Mouse (Mus musculus) hindbrain, embryonic 15.5 days (tissue): ENCODE measurements around the gene St8sia6. TPM values are rescaled to one million over a fixed set of nuclear protein-coding genes. Genes with fewer than 3 reads are reported as not detected.
"Not testable (repeated sequence)": the region's sequence is repeated elsewhere in the genome, so short reads cannot be mapped to it uniquely, and the experiment has no call there.

Experiments used
- ATAC-seq: fragments of 200-750 bp; cut with Nextera tagmentation; 2 replicates; pipeline ENCODE4 v1.8.0; 2017; ENCODE audit warnings: low read depth, moderate number of reproducible peaks, moderate TSS enrichment; ENCODE audit not compliant: low FRiP score
- H3K27ac ChIP-seq: fragments of 300-500 bp; sonication (generic); replicated peaks from 2 replicates; pipeline ENCODE4 v1.5.1; 2015; ENCODE audit warnings: mild to moderate bottlenecking, inconsistent platforms
- H3K27me3 ChIP-seq: fragments of 300-500 bp; sonication (generic); 2 replicates; pipeline ENCODE4 v1.6.1; 2015; ENCODE audit warnings: control low read depth, inconsistent platforms
- H3K36me3 ChIP-seq: fragments of 300-500 bp; sonication (generic); 2 replicates; pipeline ENCODE4 v1.6.1; 2015; ENCODE audit warnings: control low read depth, inconsistent platforms
- H3K4me1 ChIP-seq: fragments of 300-500 bp; sonication (generic); replicated peaks from 2 replicates; pipeline ENCODE4 v1.6.1; 2015; ENCODE audit warnings: control low read depth, inconsistent platforms
- H3K4me2 ChIP-seq: fragments of 300-500 bp; sonication (generic); 2 replicates; pipeline ENCODE4 v1.6.1; 2015; ENCODE audit warnings: moderate library complexity, mild to moderate bottlenecking, inconsistent platforms
- H3K4me3 ChIP-seq: fragments of 300-500 bp; sonication (generic); 2 replicates; pipeline ENCODE4 v1.5.1; 2015; ENCODE audit warnings: mild to moderate bottlenecking, inconsistent platforms
- H3K9ac ChIP-seq: fragments of 300-500 bp; sonication (generic); 2 replicates; pipeline ENCODE4 v1.6.1; 2015; ENCODE audit warnings: inconsistent platforms
- H3K9me3 ChIP-seq: fragments of 300-500 bp; sonication (generic); 2 replicates; pipeline ENCODE4 v1.6.1; 2016; ENCODE audit warnings: control low read depth, inconsistent platforms
- WGBS: fragments of 180-500 bp; shearing (Covaris S2); methylation state at CpG from one replicate; pipeline ENCODE4 v1.1.7; 2015; 5-methylcytosine and 5-hydroxymethylcytosine counted together
- polyA plus RNA-seq: library from polyadenylated mRNA; unstranded; fragments of >200 nt; fragmentation: Nextera tagmentation; extraction: Ambion mirVana; gene quantifications from 2 replicates; pipeline ENCODE4 v1.2.1, GENCODE M21; 2015

Gene St8sia6
- polyA plus RNA-seq, 1 experiment from 2014 or later, result 2.6 TPM

DNA sequence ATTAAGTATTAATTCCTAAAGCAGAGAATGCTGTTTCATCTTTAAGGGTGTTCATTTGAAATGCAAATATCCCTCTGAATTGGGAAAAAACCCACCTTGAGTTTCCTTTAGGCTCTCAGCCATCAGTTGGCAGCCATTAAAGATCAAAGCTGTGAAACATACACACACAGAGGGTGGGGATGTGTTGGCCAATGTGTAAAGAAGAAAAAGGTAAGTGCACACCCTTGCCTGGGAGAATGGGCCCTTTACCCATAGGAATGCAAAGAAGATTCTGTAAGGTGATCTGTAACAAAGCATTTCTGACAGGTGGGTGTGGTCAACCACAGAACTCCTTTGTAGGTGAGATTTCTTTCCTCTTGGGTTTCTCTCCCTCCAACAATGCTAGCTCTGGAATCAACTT, 96.3 kb downstream of the St8sia6 start:
- no peak overlapping the region for H3K4me3 ChIP-seq
- no peak overlapping the region for H3K9ac ChIP-seq
- no peak overlapping the region for H3K4me2 ChIP-seq
- no peak for ATAC-seq
- no peaks in the 10 kb centered on the region for H3K36me3 ChIP-seq
- no peaks in the 10 kb centered on the region for H3K9me3 ChIP-seq
- H3K27ac ChIP-seq, result no peak overlapping the region
- no peaks in the 10 kb centered on the region for H3K27me3 ChIP-seq
- no peaks in the 10 kb centered on the region for H3K4me1 ChIP-seq

DNA sequence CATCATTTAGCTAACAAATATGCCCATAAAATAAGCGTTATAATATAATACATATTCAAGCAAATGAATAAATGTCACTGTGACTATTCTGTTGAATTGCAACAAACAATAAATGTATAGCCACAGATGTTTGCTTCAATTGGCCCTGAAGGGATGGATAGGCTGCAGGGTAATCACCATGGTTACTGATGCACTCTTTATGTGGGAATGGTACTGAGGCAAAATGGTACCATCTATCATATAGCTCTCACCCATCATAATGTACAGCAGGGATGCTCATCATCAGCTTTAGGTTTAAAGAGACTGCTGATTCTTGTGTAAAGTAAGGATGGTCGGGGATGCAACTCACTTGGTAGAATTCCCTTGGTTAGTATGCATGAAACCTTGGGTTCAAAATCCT, 99.4 kb downstream of the St8sia6 start:
- no peak overlapping the region for H3K4me2 ChIP-seq
- H3K9ac ChIP-seq, result no peak overlapping the region
- H3K9me3 ChIP-seq, result no peaks in the 10 kb centered on the region
- no peaks in the 10 kb centered on the region for H3K4me1 ChIP-seq
- 73% methylated on average over 2 of the region's 2 CpGs for WGBS
- no peak overlapping the region for H3K4me3 ChIP-seq
- H3K27me3 ChIP-seq, result no peaks in the 10 kb centered on the region
- H3K27ac ChIP-seq, result no peak overlapping the region
- H3K36me3 ChIP-seq, result no peaks in the 10 kb centered on the region
- no peak; the same call in 1 of the 2 replicates for ATAC-seq

DNA sequence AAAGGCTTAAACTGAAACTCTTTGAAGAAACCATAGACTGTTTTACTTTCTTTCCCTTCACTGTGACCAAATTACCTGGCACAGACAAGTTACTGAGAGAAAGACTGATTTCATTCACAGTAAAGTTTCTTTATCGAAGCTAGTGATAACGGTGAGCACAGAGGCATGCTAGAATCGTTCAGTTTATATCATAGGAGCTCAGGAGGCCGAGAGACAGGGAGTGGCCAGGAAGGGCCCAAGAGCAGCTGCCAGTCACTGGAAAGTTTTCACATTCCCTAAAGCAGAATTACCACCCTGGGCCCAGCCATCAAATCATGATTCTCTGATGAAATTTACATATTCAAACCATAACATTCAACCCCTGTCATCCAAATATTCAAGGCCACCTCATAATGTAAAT, 109.5 kb downstream of the St8sia6 start:
- no peak overlapping the region for H3K27ac ChIP-seq
- no peaks in the 10 kb centered on the region for H3K36me3 ChIP-seq
- WGBS, result 91% methylated on average over 4 of the region's 4 CpGs
- ATAC-seq, result no peak
- H3K4me2 ChIP-seq, result no peak overlapping the region
- no peaks in the 10 kb centered on the region for H3K9me3 ChIP-seq
- no peak overlapping the region for H3K9ac ChIP-seq
- H3K4me3 ChIP-seq, result no peak overlapping the region
- H3K4me1 ChIP-seq, result no peaks in the 10 kb centered on the region
- no peaks in the 10 kb centered on the region for H3K27me3 ChIP-seq

DNA sequence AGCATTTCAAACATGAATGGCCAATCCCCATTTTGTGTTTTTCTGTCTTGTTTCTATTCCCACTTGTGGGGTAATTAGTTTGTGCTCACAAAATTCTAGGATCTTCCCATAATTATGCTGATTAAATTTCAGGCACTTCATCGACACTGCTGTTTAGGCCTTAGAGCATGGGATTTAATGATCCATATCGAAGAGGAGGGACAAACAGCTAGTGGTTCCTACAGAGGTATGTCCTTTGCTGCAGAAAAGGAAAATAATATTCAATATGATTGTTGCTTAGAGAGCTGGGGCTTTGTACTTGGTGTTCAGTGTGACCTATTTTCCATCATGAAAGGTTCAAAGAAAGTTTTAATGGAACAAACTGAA, 110.7 kb downstream of the St8sia6 start:
- peak; percentile 56; the same call in 1 of the 2 replicates for ATAC-seq
- no peaks in the 10 kb centered on the region for H3K9me3 ChIP-seq
- 66% methylated on average over 2 of the region's 2 CpGs for WGBS
- no peaks in the 10 kb centered on the region for H3K4me1 ChIP-seq
- no peaks in the 10 kb centered on the region for H3K27me3 ChIP-seq
- no peak overlapping the region for H3K9ac ChIP-seq
- H3K27ac ChIP-seq, result no peak overlapping the region
- no peak overlapping the region for H3K4me3 ChIP-seq
- no peaks in the 10 kb centered on the region for H3K36me3 ChIP-seq
- no peak overlapping the region for H3K4me2 ChIP-seq

DNA sequence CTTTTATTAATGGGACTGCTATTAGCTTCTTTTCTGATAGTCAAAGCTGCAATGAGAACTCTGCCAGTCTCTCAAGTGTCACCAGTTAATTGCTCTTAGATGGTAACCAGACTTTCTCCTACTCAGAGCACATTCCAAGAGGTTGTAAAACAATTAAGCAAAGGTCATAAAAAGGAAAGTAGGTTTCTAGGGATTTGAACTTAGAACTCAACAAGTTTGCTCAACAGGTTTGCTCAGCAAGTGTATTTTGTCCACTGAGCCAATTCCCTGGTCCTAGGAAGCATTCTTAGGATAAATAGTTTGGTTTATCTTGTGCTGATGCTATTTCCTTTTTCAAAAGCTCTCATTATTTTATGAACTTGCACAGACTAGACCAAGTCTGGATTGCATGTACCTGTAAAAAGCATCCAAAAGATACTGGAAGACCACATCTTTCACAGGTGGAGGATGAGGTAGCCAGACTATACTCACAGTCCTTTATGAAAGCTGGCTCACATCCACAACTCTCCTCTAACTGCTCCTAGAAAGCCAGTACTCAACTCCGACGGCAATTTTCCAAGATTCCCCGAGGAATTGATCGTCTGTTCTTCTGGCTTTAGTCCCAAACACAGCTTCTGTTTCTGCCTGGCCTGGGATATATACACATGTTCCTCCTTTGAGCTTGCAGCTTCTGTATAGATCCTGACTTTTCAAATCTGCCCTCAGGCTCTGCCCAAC, 111.2 kb downstream of the St8sia6 start:
- Histone ChIP-seq H3K27me3 (no peaks in the 10 kb centered on the region), H3K9ac (no peak overlapping the region), H3K27ac (no peak overlapping the region), H3K9me3 (no peaks in the 10 kb centered on the region), H3K4me1 (no peaks in the 10 kb centered on the region), H3K4me2 (no peak overlapping the region), H3K4me3 (no peak overlapping the region), H3K36me3 (no peaks in the 10 kb centered on the region)
- ATAC-seq, result peak; percentile 79
- WGBS, result 42% methylated on average over 4 of the region's 4 CpGs

DNA sequence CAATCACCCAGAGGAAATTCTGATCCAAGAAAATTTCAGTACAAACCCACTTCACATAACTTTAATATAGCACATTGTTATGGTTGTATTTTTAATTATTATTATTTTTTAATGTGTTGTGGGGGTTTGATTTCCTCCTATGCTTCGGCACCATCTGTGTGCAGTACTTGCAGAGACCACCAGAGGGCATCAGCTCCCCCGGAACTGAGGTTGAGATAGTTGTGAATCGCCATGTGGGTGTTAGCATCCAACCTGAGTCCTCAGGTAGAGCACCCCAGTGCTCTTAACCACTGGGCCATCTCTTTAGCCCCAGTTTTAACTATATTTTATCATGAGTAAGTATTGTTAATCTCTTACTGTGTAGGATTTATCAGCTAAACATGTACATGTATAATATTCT, 120.9 kb downstream of the St8sia6 start:
- Histone ChIP-seq H3K9ac (no peak overlapping the region), H3K4me2 (no peak overlapping the region), H3K9me3 (no peaks in the 10 kb centered on the region), H3K27ac (no peak overlapping the region), H3K4me3 (no peak overlapping the region), H3K4me1 (no peaks in the 10 kb centered on the region), H3K27me3 (no peaks in the 10 kb centered on the region), H3K36me3 (no peaks in the 10 kb centered on the region)
- ATAC-seq, result no peak
- 69% methylated on average over 3 of the region's 3 CpGs for WGBS

DNA sequence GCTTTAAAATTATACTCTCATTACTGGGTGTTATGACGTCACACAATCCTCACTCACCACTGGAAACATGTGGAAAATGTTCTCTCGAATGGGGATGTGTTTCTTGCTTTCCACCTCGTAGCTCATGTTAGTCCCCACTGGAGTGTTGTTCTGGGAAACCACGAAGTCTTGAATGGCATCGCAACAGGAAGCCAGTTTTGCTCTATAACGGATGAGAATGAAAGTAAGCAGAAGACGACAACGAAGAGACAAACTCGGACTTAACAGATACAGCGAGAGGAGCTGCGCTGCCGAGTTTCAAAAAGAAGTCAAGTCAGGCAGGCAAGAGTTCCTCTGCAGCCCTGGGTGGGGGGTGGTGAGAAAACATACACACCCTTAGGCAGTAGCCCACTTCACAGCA, 121.4 kb downstream of the St8sia6 start:
- H3K36me3 ChIP-seq, result no peaks in the 10 kb centered on the region
- H3K4me3 ChIP-seq, result no peak overlapping the region
- H3K4me2 ChIP-seq, result no peak overlapping the region
- no peak overlapping the region for H3K27ac ChIP-seq
- WGBS, result 86% methylated on average over 12 of the region's 12 CpGs
- no peaks in the 10 kb centered on the region for H3K4me1 ChIP-seq
- H3K9ac ChIP-seq, result no peak overlapping the region
- no peak for ATAC-seq
- no peaks in the 10 kb centered on the region for H3K9me3 ChIP-seq
- H3K27me3 ChIP-seq, result no peaks in the 10 kb centered on the region

DNA sequence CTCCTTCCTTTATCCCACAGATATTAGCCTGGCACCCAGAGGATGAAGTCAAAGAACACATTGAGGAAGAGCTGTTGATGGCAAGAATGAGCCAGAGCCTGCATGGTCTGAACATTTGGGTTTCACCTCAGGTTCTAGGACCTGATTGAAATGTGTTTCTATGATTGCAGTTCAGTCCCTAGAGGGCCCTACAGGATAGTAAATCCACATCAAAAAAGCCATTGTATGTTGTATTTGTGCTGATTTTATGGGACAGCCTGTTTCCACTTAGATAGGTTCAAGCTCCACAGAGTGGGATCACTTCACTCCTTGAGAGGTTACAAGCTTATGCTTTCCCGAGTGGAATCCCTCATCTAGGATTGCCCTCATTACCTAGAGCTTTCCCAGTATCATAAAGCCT, 159.0 kb downstream of the St8sia6 start:
- Histone ChIP-seq H3K9ac (no peak overlapping the region), H3K4me1 (no peaks in the 10 kb centered on the region), H3K9me3 (no peaks in the 10 kb centered on the region), H3K36me3 (no peaks in the 10 kb centered on the region), H3K27ac (no peak overlapping the region), H3K4me2 (no peak overlapping the region), H3K4me3 (no peak overlapping the region), H3K27me3 (no peaks in the 10 kb centered on the region)
- 78% methylated on average over 1 of the region's 1 CpGs for WGBS
- no peak for ATAC-seq

DNA sequence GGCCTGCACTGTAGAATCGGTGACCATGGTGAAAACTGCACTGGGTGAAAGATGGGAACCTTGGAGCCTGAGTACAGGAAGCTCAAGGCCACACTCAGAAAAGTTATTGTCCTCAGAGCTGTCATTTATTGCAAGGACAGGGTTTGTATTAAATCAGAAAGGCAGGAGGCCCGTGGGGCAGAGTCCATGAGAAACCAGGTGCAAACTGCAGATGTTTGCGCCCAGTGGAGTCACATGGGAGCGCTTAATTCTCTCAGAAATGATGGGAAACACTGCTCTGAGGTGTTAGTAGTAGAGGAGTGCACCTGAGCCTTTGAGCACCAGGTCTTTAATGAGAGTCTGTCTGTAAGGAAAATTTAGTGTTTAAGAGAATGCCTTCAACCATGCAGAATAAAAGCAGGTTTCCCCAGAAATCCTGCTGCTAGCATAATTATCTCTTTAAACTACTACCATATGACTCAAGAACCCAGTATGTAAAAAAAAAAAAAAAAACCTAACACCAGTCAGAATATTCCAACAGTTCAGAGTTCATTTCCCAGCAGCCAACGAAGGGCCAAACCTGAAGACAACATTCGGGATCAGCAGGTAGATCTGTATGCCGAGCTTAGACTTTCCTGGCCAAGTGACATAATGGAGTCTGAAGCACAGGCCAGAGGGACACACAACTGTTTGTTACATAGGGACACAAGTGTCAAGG, 163.6 kb downstream of the St8sia6 start:
- H3K27ac ChIP-seq, result no peak overlapping the region
- WGBS, result 79% methylated on average over 7 of the region's 7 CpGs
- no peak overlapping the region for H3K4me2 ChIP-seq
- no peaks in the 10 kb centered on the region for H3K9me3 ChIP-seq
- no peak for ATAC-seq
- no peak overlapping the region for H3K4me3 ChIP-seq
- H3K36me3 ChIP-seq, result no peaks in the 10 kb centered on the region
- no peak overlapping the region for H3K9ac ChIP-seq
- H3K27me3 ChIP-seq, result no peaks in the 10 kb centered on the region
- H3K4me1 ChIP-seq, result no peaks in the 10 kb centered on the region

DNA sequence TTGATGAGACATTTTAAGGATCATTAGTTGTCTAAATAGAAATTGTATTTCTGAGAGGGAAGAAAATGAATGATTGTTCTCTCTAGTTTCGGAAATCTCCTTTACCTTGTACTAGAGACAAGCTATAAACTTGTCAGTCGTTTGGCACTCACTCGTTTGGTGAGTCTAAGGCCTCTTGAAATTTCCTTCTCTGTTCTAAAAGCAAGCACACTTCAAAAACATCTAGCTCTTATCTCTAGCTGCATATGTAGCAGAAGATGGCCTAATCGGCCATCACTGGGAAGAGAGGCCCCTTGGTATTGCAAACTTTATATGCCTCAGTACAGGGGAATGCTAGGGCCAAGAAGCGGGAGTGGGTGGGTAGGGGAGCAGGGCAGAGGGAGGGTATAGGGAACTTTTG, 190.2 kb downstream of the St8sia6 start:
- H3K4me1 ChIP-seq, result not testable (repeated sequence)
- 83% methylated on average over 5 of the region's 5 CpGs for WGBS

DNA sequence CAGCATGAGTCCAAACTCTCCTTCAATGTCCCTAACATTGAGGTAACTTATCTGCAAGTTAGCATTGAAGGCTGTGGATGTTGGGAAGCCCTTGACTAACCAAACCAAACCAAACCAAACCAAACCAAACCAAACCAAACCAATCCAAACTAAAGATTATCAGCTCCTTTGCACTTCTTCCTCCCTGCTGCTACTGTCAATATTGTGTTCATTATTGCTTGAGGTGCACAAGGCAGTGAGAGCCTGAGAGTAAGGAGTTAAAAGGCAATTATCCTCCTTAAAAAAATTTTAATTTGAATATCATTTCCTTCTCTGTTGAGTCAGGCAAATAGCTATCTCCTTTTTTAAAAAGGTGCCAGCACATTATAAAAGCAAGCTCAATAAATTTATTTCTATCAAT, 190.8 kb downstream of the St8sia6 start:
- no peak for ATAC-seq

More for the DNA sequence above, 190.2 kb downstream of the St8sia6 start:
- H3K36me3 ChIP-seq, H3K27me3 ChIP-seq, H3K9ac ChIP-seq, H3K9me3 ChIP-seq, ATAC-seq, H3K4me3 ChIP-seq, H3K4me2 ChIP-seq, H3K27ac ChIP-seq: not testable (repeated sequence)

More for the DNA sequence above, 190.8 kb downstream of the St8sia6 start:
- Histone ChIP-seq H3K4me3 (no peak overlapping the region), H3K27ac (no peak overlapping the region), H3K4me1 (no peaks in the 10 kb centered on the region), H3K9me3 (no peaks in the 10 kb centered on the region), H3K36me3 (no peaks in the 10 kb centered on the region), H3K27me3 (no peaks in the 10 kb centered on the region), H3K9ac (no peak overlapping the region), H3K4me2 (no peak overlapping the region)
